13 mouse cellular contexts compared by ENCODE assay signal in the genomic region with DNA sequence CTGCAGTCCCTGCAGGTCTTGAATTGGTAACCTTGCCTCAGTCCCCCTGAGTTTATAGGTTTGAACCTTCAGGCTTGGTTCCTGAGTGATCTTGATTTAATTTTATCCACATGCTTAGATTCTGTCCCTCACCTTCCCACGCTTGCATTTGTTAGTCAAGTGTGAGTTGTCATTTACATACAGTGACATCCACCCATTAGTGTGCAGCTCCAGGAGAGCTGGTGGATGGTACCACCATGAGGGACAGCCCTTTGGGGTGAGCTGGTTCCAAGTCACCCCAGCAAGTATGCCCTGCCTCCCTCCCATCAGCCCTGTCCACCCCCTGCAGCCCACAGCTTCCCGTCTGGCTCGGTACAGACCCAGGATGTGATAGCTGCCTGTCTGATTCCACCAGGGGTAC.
"Had no signal": no experiment of that assay in that cellular context is flagged by ENCODE, and none has a peak within 500 bp of the region (broad histone marks: within the 10 kb centered on the region; RNA-seq: fewer than 3 reads in every experiment).

No protein-coding gene starts in this region.

- H3K9me3 ChIP-seq: limb, embryonic 10.5 days; liver, embryonic 15.5 days; midbrain, embryonic 12.5 days; neural tube, embryonic 15.5 days had no signal

- H3K27ac ChIP-seq: limb, embryonic 10.5 days; liver, embryonic 15.5 days; midbrain, embryonic 12.5 days; neural tube, embryonic 15.5 days had no signal

- H3K36me3 ChIP-seq: neural tube, embryonic 15.5 days had no signal

- H3K9ac ChIP-seq: liver, embryonic 15.5 days; midbrain, embryonic 12.5 days; neural tube, embryonic 15.5 days had no signal

- DNase-seq: kidney, adult 18-20 months; kidney, postnatal 10 days; kidney, postnatal 4 days; lung, adult 2 months; lung, postnatal 4 days; thymus, postnatal 4 days had no signal

- H3K27me3 ChIP-seq: liver, embryonic 15.5 days; midbrain, embryonic 12.5 days; neural tube, embryonic 15.5 days had no signal

- H3K4me3 ChIP-seq: limb, embryonic 10.5 days; liver, embryonic 15.5 days; midbrain, embryonic 12.5 days; myocyte; neural tube, embryonic 15.5 days had no signal

- H3K4me2 ChIP-seq: liver, embryonic 11.5 days; liver, embryonic 15.5 days; midbrain, embryonic 12.5 days; neural tube, embryonic 15.5 days had no signal

- ATAC-seq: lung, postnatal 0 days had no signal
